Mouse (Mus musculus): ENCODE measurements around the gene Mlxipl. TPM values are rescaled to one million over a fixed set of nuclear protein-coding genes. Genes with fewer than 3 reads are reported as not detected.
A peak's percentile ranks its signal among the peaks of the same experiment; 100 is the strongest.

Gene Mlxipl
- polyA plus RNA-seq, 1 experiment from 2014 or later = 2.0 TPM

DNA sequence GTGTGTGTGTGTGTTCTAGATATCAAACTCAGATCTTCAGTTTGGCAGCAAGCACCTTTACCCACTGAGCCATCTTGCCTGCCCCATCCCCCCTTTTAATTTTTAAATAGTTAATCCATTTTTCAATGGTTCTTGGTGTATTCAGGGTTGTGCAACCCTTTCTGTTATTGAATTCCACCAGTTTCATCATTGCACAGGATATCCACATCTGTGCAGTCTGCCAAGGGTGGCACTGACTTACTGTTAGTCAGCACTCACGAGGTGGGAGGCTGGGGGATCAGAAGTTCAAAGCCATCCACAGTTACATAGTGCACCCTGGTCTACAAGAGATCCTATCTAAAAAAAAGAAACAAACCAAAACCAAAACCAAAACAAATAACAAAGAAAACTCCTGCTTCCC, 11.3 kb downstream of the Mlxipl start:
- Histone ChIP-seq H3K27ac (no peak overlapping the region), H3K9ac (no peak overlapping the region), H3K36me3 (no peaks in the 10 kb centered on the region), H3K9me3 (replicated peaks) (no peaks in the 10 kb centered on the region), H3K4me1 (no peaks in the 10 kb centered on the region), H3K4me3 (no peak overlapping the region), H3K27me3 (peaks cover 19% of the 10 kb centered on the region), H3K4me2 (replicated peaks) (no peak overlapping the region)
- no peak for ATAC-seq (ENCODE audit: low FRiP score)
- 59% methylated on average over 1 of the region's 1 CpGs for WGBS

DNA sequence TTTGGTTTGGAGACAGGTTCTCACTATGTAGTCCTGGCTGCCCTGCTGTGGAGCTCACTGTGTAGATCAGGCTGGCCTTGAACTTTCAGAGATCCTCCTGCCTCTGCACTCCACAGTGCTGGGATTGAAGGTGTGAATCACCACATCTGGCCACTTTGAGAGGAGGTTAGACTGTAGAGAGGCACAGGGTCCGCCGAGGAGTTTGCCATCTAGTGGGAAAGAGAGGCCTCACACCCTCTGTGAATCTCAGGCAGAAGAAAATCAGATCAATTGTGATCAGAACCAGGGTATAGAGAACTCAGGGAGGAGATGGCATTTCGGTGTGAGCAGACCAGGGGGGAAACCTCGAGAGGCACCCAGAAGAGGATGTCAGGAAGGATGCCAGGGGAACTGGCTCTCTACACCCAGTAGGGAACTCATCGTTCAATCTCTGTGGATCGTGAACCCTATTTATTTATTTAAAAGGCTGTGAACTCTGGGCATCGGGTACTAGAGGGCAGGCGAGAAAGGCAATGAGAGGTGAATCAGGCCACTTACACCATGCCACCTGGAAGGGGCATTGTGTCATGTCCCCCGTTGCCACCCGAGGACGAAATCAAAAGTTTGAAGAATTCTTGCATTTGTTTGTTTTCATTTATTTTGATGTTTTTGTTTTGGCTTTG, 14.4 kb downstream of the Mlxipl start:
- Histone ChIP-seq H3K4me3 (no peak overlapping the region), H3K36me3 (no peaks in the 10 kb centered on the region), H3K9me3 (replicated peaks) (no peaks in the 10 kb centered on the region), H3K27ac (no peak overlapping the region), H3K9ac (no peak overlapping the region), H3K4me1 (peaks cover 16% of the 10 kb centered on the region), H3K4me2 (replicated peaks) (no peak overlapping the region), H3K27me3 (peaks cover 49% of the 10 kb centered on the region)
- WGBS = 65% methylated on average over 11 of the region's 11 CpGs
- ATAC-seq (ENCODE audit: low FRiP score) = no peak

DNA sequence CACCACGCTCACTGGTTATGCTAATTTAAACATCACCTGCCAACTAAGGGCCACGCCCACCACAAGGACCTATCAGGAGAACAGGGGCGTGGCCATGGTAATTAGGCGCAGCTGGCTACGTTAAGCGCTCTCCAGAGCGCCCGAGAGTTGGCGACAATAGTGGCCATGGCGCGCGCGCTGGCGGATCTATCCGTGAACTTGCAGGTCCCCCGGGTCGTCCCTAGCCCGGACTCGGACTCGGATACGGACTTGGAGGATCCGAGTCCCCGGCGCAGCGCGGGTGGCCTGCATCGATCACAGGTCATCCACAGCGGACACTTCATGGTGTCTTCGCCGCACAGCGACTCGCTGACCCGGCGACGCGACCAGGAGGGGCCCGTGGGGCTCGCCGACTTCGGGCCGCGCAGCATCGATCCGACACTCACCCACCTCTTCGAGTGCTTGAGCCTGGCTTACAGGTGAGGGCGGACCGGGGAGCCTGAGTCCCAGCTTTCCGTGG, 17.1 kb downstream of the Mlxipl start:
- ATAC-seq (ENCODE audit: low FRiP score) = peak; percentile 89
- Histone ChIP-seq H3K4me1 (peaks cover 16% of the 10 kb centered on the region), H3K4me2 (replicated peaks) (peak overlapping the region; percentile 92), H3K9me3 (replicated peaks) (no peaks in the 10 kb centered on the region), H3K4me3 (peak overlapping the region; percentile 48), H3K36me3 (no peaks in the 10 kb centered on the region), H3K27me3 (peaks cover 67% of the 10 kb centered on the region), H3K9ac (peak overlapping the region; percentile 60), H3K27ac (no peak overlapping the region)
- under 1% methylated on average over 48 of the region's 48 CpGs for WGBS

DNA sequence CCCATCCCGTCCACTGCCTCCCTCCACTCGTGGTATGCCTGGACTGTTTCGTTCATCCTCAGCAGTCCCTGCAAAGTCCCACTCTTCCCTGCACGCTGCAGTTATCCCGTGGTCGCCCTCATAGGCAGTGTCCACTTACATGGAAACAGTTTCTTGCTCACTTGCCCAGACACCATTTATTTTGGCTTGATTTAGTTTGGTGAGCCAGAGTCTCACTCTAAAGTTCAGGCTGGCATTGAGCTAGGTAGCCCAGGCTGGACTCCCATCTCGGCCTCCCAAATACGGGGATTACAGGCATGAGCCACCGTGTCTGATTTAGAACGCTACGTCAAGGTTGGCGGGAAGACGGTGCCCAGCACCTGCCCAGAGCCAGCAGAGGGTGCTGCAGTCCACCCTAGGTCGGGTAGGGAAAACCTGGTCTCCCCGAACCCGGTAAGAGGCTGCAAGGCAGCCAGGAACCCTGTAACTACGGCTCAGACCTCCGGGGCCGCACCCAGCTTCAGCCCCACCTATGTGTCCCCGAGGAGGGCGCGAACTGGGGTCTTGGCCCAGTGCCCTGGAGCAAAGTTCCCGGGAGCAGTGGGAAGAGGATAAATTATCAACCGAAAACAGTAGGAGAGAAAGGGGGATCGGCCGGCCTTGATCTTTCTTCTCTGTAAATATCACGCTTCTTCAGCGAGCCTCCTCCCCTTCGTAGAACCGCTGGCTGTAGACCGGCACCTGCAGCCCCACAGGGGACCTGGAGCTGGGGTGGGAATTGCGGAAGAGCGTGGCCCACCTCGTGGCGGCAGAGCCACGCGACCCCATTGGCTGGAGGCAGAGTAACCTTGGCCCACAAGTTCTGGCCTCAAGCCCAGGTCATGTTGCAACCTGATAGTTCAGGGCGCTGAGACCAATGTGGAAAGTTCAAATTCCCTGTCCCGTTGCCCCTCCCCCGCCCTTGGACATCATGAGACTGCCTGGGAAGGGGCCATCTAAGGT, 18.1 kb downstream of the Mlxipl start:
- 0 out of 2 replicates have a peak, but pooled peaks have one; percentile 50 for ATAC-seq (ENCODE audit: low FRiP score)
- WGBS = 10% methylated on average over 40 of the region's 40 CpGs

DNA sequence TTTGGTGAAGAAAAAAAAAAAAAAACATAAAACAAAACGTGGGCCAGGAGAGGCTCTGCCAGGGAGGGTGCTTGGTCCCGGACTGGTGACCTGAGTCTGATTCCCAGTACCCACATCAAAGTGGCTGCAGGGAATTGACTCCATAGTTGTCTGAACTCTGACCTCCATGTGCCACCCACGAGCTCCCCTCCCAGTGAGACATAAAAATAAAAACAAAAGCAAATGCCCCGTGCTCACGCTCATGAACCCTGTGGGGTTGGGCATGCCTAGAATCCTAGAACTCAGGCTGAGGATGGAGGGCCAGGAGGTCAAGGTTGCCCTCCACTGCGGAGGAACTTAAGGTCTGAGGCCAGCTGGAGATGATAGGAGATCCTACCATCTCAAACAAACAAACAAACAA, 19.3 kb downstream of the Mlxipl start:
- Histone ChIP-seq H3K9me3 (replicated peaks) (no peaks in the 10 kb centered on the region), H3K4me1 (peaks cover 16% of the 10 kb centered on the region), H3K36me3 (no peaks in the 10 kb centered on the region), H3K4me2 (replicated peaks) (no peak overlapping the region), H3K27ac (no peak overlapping the region), H3K4me3 (no peak overlapping the region), H3K27me3 (peaks cover 65% of the 10 kb centered on the region), H3K9ac (no peak overlapping the region)
- WGBS = 48% methylated on average over 6 of the region's 6 CpGs
- no peak for ATAC-seq (ENCODE audit: low FRiP score)

More for the DNA sequence above, 18.1 kb downstream of the Mlxipl start:
- Histone ChIP-seq H3K4me2 (replicated peaks) (peak overlapping the region; percentile 92), H3K36me3 (no peaks in the 10 kb centered on the region), H3K4me1 (peaks cover 16% of the 10 kb centered on the region), H3K9me3 (replicated peaks) (no peaks in the 10 kb centered on the region), H3K27me3 (peaks cover 67% of the 10 kb centered on the region), H3K4me3 (peak overlapping the region; percentile 48), H3K9ac (no peak overlapping the region), H3K27ac (no peak overlapping the region)

DNA sequence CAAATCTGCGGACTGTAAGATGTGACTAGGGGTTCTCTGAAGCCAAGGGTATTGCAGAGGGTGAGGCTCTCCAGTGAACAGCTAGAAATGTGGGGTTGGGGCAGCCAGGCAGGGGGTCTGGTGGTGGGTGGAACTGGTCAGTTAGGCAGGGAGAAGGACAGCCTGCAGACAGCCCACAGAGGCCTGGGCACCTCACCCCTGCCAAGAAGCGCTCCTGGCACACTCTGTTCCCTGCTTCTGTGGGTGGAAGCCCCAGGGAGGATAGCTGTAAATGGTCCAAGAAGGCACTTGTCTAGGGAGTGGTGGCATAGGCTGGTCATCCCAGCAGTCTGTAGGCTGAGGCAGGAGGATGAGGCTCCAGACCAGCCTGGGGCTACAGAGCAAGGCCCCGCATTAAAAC, 19.7 kb downstream of the Mlxipl start:
- Histone ChIP-seq H3K4me1 (peaks cover 16% of the 10 kb centered on the region), H3K4me3 (no peak overlapping the region), H3K9ac (no peak overlapping the region), H3K27me3 (peaks cover 62% of the 10 kb centered on the region), H3K36me3 (no peaks in the 10 kb centered on the region), H3K27ac (no peak overlapping the region), H3K4me2 (replicated peaks) (no peak overlapping the region), H3K9me3 (replicated peaks) (no peaks in the 10 kb centered on the region)
- no peak for ATAC-seq (ENCODE audit: low FRiP score)
- WGBS = 88% methylated on average over 3 of the region's 3 CpGs

DNA sequence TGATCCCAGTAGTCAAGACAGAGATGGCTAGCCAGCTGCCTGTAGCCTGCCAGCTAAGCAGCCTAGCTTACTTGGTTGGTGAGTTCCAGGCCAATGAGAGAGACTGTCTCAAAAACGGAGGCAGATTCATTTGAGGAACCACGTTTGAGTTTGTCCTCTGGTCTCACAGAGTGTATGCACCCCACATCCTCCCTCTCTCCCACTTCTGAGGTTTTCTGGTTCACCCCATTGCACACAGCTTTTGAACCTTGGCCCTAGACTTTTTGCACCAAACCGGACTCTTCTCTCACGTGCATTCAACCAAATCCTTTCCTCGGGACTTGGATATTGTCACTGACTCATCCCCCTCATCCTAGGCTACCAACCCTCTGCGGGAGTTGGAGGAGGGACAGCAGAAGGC, 20.3 kb downstream of the Mlxipl start:
- H3K9me3 ChIP-seq (replicated peaks) = no peaks in the 10 kb centered on the region
- WGBS = 69% methylated on average over 6 of the region's 6 CpGs
- ATAC-seq (ENCODE audit: low FRiP score) = no peak
- no peaks in the 10 kb centered on the region for H3K36me3 ChIP-seq
- no peak overlapping the region for H3K4me3 ChIP-seq
- peaks cover 56% of the 10 kb centered on the region for H3K27me3 ChIP-seq
- peaks cover 16% of the 10 kb centered on the region for H3K4me1 ChIP-seq
- no peak overlapping the region for H3K4me2 ChIP-seq (replicated peaks)
- H3K9ac ChIP-seq = no peak overlapping the region
- H3K27ac ChIP-seq = no peak overlapping the region

DNA sequence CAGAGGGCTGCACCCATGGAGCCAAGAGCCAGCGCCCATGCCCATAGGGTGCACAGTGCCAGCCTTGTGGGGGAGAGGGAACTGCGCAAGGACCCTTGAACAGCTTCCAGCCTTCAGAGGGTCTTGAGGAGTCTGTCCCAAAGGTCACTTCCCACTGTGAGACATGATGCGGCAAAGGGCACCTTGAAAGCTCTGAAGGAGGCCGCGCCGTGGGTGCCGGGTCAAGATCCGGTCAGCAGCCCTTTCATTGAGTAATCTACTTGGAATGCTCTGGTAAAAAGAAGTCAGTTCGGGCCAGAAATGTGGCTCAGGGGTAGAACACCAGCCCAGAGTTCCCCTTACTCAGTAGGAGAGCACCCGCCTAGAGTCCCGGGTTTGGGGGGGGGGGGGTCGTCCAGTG, 24.1 kb downstream of the Mlxipl start:
- no peaks in the 10 kb centered on the region for H3K36me3 ChIP-seq
- H3K4me1 ChIP-seq = no peaks in the 10 kb centered on the region
- no peaks in the 10 kb centered on the region for H3K9me3 ChIP-seq (replicated peaks)
- no peak overlapping the region for H3K4me2 ChIP-seq (replicated peaks)
- 87% methylated on average over 12 of the region's 12 CpGs for WGBS
- no peak for ATAC-seq (ENCODE audit: low FRiP score)
- no peak overlapping the region for H3K9ac ChIP-seq
- peaks cover 22% of the 10 kb centered on the region for H3K27me3 ChIP-seq
- H3K4me3 ChIP-seq = no peak overlapping the region
- no peak overlapping the region for H3K27ac ChIP-seq

DNA sequence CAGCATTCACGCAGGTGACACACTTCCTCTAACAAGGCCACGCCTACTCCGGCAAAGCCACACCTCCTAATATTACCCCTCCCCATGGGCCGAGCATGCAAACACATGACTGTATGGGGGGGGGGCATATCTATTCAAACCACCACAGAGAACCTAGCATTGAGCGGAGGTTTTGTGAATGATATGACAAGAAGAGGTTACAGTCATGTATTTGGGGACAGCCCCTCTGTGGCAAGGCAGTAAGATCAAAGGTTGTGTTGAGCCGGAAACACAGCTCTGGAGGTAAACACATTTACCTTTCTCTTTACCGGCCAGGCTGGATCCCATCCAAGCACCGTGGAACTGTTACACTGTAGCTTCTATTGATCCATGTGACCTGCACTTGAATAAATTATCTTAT, 25.6 kb downstream of the Mlxipl start:
- 90% methylated on average over 8 of the region's 8 CpGs for WGBS

DNA sequence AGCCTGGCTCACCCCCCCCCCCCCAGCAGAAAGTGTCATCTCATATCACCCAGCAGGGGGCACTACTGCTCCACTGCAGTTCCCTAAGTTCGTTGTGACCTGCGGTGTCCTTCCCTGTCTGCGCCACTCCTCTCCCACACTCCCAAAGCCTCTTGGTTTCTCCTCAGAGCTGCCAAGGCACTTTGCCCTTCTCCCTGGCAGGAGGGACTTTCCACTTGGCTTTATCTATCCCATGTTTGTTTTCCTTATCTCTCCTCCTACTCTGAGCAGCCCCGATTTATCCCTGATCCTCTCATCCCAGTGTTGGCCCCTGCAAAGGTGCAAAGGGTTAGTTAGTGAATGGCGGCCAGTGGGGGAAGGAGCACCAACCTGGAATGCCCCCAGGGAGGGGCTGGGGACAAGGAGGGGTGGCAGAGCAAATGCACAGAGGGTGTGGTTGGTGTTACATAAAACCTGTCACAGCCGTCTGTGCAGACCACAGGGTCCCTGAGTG, 28.9 kb downstream of the Mlxipl start:
- H3K9me3 ChIP-seq (replicated peaks) = no peaks in the 10 kb centered on the region
- no peak overlapping the region for H3K4me3 ChIP-seq
- no peaks in the 10 kb centered on the region for H3K36me3 ChIP-seq
- no peak overlapping the region for H3K9ac ChIP-seq
- H3K4me1 ChIP-seq = no peaks in the 10 kb centered on the region
- no peak overlapping the region for H3K4me2 ChIP-seq (replicated peaks)
- WGBS = 34% methylated on average over 6 of the region's 6 CpGs
- H3K27ac ChIP-seq = no peak overlapping the region
- H3K27me3 ChIP-seq = peaks cover 15% of the 10 kb centered on the region
- ATAC-seq (ENCODE audit: low FRiP score) = no peak

More for the DNA sequence above, 25.6 kb downstream of the Mlxipl start:
- Histone ChIP-seq H3K36me3 (no peaks in the 10 kb centered on the region), H3K9ac (no peak overlapping the region), H3K27me3 (peaks cover 7% of the 10 kb centered on the region), H3K4me3 (no peak overlapping the region), H3K4me2 (replicated peaks) (no peak overlapping the region), H3K27ac (no peak overlapping the region), H3K4me1 (no peaks in the 10 kb centered on the region), H3K9me3 (replicated peaks) (no peaks in the 10 kb centered on the region)
- ATAC-seq (ENCODE audit: low FRiP score) = no peak

DNA sequence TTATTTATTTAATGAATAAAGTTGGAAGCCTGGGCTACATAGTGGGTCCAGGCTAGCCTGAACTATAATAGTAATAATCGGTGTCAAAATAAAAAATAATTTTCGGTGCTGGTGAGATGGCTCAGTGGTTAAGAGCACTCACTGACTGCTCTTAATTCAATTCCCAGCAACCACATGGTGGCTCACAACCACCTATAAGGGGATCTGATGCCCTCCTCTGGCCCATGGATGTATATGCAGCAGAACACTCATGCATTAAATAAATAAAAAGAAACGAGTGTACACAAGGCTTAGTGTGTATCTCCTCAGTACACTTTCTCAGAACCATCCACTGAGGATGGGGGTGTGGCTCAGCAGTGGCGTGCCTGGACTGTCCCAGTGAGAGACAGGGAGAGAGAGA, 31.1 kb downstream of the Mlxipl start:
- Histone ChIP-seq H3K9ac (no peak overlapping the region), H3K4me3 (no peak overlapping the region), H3K36me3 (no peaks in the 10 kb centered on the region), H3K27ac (no peak overlapping the region), H3K4me1 (no peaks in the 10 kb centered on the region), H3K4me2 (replicated peaks) (no peak overlapping the region), H3K27me3 (peaks cover 15% of the 10 kb centered on the region), H3K9me3 (replicated peaks) (no peaks in the 10 kb centered on the region)
- 67% methylated on average over 4 of the region's 4 CpGs for WGBS
- ATAC-seq (ENCODE audit: low FRiP score) = no peak

DNA sequence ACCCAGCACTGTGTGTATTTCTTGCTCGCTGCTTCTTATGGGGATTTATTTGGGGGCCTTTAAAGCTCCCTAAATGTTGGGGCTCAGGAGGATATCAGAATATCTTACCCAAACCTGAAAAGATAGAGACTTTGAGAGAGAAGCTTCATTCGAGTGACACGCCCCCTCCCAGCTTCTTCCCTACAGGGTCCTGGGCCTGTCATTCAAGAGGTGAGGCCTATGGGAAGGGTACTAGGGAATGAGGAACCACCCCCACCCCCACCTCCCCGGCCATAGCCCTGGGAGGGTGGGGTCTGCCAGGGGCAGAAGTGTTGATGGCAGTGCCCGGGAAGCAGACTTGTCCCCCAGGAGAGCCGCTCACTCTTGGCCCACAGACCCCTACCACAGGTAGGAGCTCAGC, 36.4 kb downstream of the Mlxipl start:
- ATAC-seq (ENCODE audit: low FRiP score) = no peak

More for the DNA sequence above, 36.4 kb downstream of the Mlxipl start:
- Histone ChIP-seq H3K4me3 (no peak overlapping the region), H3K4me2 (replicated peaks) (no peak overlapping the region), H3K27ac (no peak overlapping the region), H3K36me3 (no peaks in the 10 kb centered on the region), H3K9ac (no peak overlapping the region), H3K9me3 (replicated peaks) (no peaks in the 10 kb centered on the region), H3K27me3 (peaks cover 19% of the 10 kb centered on the region), H3K4me1 (no peaks in the 10 kb centered on the region)
- WGBS = 77% methylated on average over 6 of the region's 6 CpGs
